Mouse (Mus musculus): ENCODE data around the gene Fry. TPM values are rescaled to one million over a fixed set of nuclear protein-coding genes. Genes with fewer than 3 reads are reported as not detected.

Gene Fry
- polyA plus RNA-seq, 1 experiment from 2014 or later = 8.6 TPM

DNA sequence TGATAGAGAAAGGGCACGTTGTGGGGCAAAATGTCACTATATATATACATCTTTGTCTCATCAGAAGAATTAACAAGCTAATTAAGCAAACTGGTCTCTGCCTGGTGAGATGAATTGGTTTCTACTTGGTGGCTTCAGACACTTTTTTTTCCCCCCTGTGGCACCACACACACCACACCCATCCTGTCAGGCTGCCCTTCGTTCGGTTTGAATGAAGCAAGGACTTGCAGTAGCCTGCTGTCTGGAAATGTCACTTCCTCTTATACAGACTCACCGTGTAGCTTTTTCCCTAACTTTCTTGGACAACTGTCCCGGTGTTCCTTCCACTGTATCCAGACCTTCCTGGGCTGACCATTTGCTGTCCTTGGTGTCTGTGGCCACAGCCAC, 144.3 kb downstream of the Fry start:
- H3K4me2 ChIP-seq = peak overlapping the region; percentile 36
- H3K4me3 ChIP-seq (replicated peaks) = no peak overlapping the region; the same call in 1 of the 2 replicates
- H3K36me3 ChIP-seq = no peaks in the 10 kb centered on the region
- H3K27me3 ChIP-seq (replicated peaks) = no peaks in the 10 kb centered on the region
- no peak overlapping the region for H3K9ac ChIP-seq
- 44% methylated on average over 5 of the region's 5 CpGs for WGBS
- no peak for ATAC-seq (ENCODE audit: insufficient read depth, low FRiP score, low read depth)
- no peak overlapping the region for H3K27ac ChIP-seq
- peaks cover 9% of the 10 kb centered on the region for H3K4me1 ChIP-seq
- no peaks in the 10 kb centered on the region for H3K9me3 ChIP-seq

- no peaks in the 10 kb centered on the region for H3K9me3 ChIP-seq
- H3K36me3 ChIP-seq = no peaks in the 10 kb centered on the region
Measured at GRCm38 (mm10) chr5:150263162-150263561, 144.7 kb downstream of the Fry start.

GRCm38 (mm10) chr5:150263656-150264055, 145.2 kb downstream of the Fry start:
- Histone ChIP-seq H3K9me3 (no peaks in the 10 kb centered on the region), H3K9ac (no peak overlapping the region), H3K27ac (no peak overlapping the region), H3K36me3 (no peaks in the 10 kb centered on the region), H3K4me1 (peaks cover 9% of the 10 kb centered on the region), H3K4me2 (no peak overlapping the region), H3K4me3 (replicated peaks) (no peak overlapping the region), H3K27me3 (replicated peaks) (no peaks in the 10 kb centered on the region)
- ATAC-seq (ENCODE audit: insufficient read depth, low FRiP score, low read depth) = no peak
- WGBS = 66% methylated on average over 6 of the region's 6 CpGs

More at GRCm38 (mm10) chr5:150263162-150263561, 144.7 kb downstream of the Fry start:
- 72% methylated on average over 12 of the region's 12 CpGs for WGBS
- Histone ChIP-seq H3K4me1 (peaks cover 9% of the 10 kb centered on the region), H3K27me3 (replicated peaks) (no peaks in the 10 kb centered on the region), H3K4me2 (no peak overlapping the region), H3K4me3 (replicated peaks) (no peak overlapping the region), H3K9ac (no peak overlapping the region), H3K27ac (no peak overlapping the region)
- no peak for ATAC-seq (ENCODE audit: insufficient read depth, low FRiP score, low read depth)

DNA sequence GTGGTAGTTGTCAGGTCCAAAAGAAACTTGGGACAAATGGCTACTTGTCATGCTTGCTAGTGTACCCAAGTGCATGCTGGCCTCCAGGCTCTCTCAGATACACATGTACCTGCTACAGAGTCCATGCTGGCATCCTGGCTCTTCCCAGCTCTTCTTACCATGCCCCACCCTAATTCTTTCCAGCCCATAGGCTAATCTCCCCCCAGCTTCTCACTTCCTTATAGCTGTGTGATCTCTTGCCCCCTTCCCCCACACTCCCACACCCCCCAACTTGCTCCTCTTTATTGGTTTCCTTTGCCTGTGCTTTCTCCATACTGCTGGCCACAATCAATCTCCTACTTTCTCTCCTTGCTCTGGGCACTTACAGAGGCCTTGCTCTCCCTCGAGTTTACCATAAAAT, 146.6 kb downstream of the Fry start:
- Histone ChIP-seq H3K4me2 (no peak overlapping the region), H3K27ac (no peak overlapping the region), H3K36me3 (no peaks in the 10 kb centered on the region), H3K9ac (no peak overlapping the region), H3K4me3 (replicated peaks) (no peak overlapping the region), H3K4me1 (peaks cover 1% of the 10 kb centered on the region; the same call in 1 of the 2 replicates), H3K9me3 (no peaks in the 10 kb centered on the region), H3K27me3 (replicated peaks) (no peaks in the 10 kb centered on the region)
- ATAC-seq (ENCODE audit: insufficient read depth, low FRiP score, low read depth) = no peak
- WGBS = 42% methylated on average over 1 of the region's 1 CpGs

DNA sequence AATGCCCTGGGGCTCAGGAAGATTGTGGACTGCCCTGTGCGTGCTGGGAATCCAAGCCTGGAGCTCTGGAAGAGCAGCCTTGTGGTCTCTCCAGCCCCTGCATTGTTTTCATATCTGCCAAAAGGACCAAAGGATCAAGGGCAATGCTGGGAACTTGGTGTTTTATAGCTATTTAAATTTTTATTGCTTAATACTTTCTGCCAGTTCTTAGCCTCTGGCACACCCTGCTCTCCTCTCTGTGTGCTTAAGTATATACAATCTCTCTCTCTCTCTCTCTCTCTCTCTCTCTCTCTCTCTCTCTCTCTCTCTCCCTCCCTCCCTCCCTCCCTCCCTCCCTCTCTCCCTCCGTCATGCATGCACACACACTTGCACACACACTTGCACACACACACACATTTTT, 147.5 kb downstream of the Fry start:
- no peak for ATAC-seq (ENCODE audit: insufficient read depth, low FRiP score, low read depth)
- no peaks in the 10 kb centered on the region for H3K36me3 ChIP-seq
- WGBS = 69% methylated on average over 2 of the region's 2 CpGs

GRCm38 (mm10) chr5:150268261-150268660, 149.8 kb downstream of the Fry start:
- no peak overlapping the region for H3K9ac ChIP-seq
- H3K36me3 ChIP-seq = no peaks in the 10 kb centered on the region
- no peak overlapping the region for H3K4me3 ChIP-seq (replicated peaks)
- no peaks in the 10 kb centered on the region for H3K27me3 ChIP-seq (replicated peaks)
- no peak overlapping the region for H3K4me2 ChIP-seq
- H3K4me1 ChIP-seq = peaks cover 6% of the 10 kb centered on the region; the same call in 1 of the 2 replicates
- ATAC-seq (ENCODE audit: insufficient read depth, low FRiP score, low read depth) = no peak
- no peak overlapping the region for H3K27ac ChIP-seq
- WGBS = 82% methylated on average over 3 of the region's 3 CpGs
- H3K9me3 ChIP-seq = no peaks in the 10 kb centered on the region

More for the DNA sequence above, 147.5 kb downstream of the Fry start:
- H3K27ac ChIP-seq = no peak overlapping the region
- no peaks in the 10 kb centered on the region for H3K27me3 ChIP-seq (replicated peaks)
- peaks cover 6% of the 10 kb centered on the region; the same call in 1 of the 2 replicates for H3K4me1 ChIP-seq
- no peaks in the 10 kb centered on the region for H3K9me3 ChIP-seq
- no peak overlapping the region for H3K4me3 ChIP-seq (replicated peaks)
- no peak overlapping the region for H3K4me2 ChIP-seq
- H3K9ac ChIP-seq = no peak overlapping the region

- Histone ChIP-seq H3K4me1 (peaks cover 6% of the 10 kb centered on the region; the same call in 1 of the 2 replicates), H3K4me2 (no peak overlapping the region), H3K36me3 (no peaks in the 10 kb centered on the region), H3K9me3 (no peaks in the 10 kb centered on the region), H3K4me3 (replicated peaks) (no peak overlapping the region), H3K9ac (no peak overlapping the region), H3K27ac (peak overlapping the region; percentile 31; the same call in 1 of the 2 replicates), H3K27me3 (replicated peaks) (no peaks in the 10 kb centered on the region)
- ATAC-seq (ENCODE audit: insufficient read depth, low FRiP score, low read depth) = no peak
- WGBS = 34% methylated on average over 4 of the region's 4 CpGs
Measured at GRCm38 (mm10) chr5:150270468-150270867, 152.0 kb downstream of the Fry start.

DNA sequence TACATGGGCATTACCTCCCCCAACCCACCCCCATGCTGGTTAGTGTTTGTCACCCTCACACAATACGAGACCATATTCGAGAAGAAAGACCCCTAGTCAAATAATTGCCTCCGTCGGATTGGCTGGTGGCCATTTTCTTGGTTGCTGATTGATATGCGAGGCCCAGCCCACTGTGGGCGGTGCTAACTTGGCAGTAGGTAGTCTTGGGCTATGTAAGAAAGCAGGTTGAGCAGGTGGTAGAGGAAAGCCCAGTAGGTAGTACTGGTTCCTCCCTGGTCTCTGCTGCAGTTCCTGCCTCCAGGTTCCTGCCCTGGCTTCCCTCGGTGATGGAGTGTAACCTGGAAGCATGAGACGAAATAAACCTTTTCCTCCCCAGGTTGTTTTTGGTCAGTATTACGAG, 153.7 kb downstream of the Fry start:
- Histone ChIP-seq H3K4me1 (peaks cover 6% of the 10 kb centered on the region; the same call in 1 of the 2 replicates), H3K9me3 (no peaks in the 10 kb centered on the region), H3K9ac (no peak overlapping the region), H3K27me3 (replicated peaks) (no peaks in the 10 kb centered on the region), H3K27ac (no peak overlapping the region), H3K36me3 (no peaks in the 10 kb centered on the region), H3K4me2 (no peak overlapping the region), H3K4me3 (replicated peaks) (no peak overlapping the region)
- 93% methylated on average over 9 of the region's 9 CpGs for WGBS
- no peak for ATAC-seq (ENCODE audit: insufficient read depth, low FRiP score, low read depth)

- WGBS = 89% methylated on average over 6 of the region's 6 CpGs
- Histone ChIP-seq H3K4me3 (replicated peaks) (no peak overlapping the region), H3K27ac (no peak overlapping the region), H3K4me1 (peaks cover 2% of the 10 kb centered on the region; the same call in 1 of the 2 replicates), H3K4me2 (no peak overlapping the region), H3K9me3 (no peaks in the 10 kb centered on the region), H3K27me3 (replicated peaks) (no peaks in the 10 kb centered on the region), H3K36me3 (no peaks in the 10 kb centered on the region), H3K9ac (no peak overlapping the region)
- ATAC-seq (ENCODE audit: insufficient read depth, low FRiP score, low read depth) = no peak
Measured at GRCm38 (mm10) chr5:150275314-150275713, 156.9 kb downstream of the Fry start.

GRCm38 (mm10) chr5:150276611-150277010, 158.2 kb downstream of the Fry start:
- no peaks in the 10 kb centered on the region for H3K27me3 ChIP-seq (replicated peaks)
- ATAC-seq (ENCODE audit: insufficient read depth, low FRiP score, low read depth) = no peak
- 57% methylated on average over 4 of the region's 4 CpGs for WGBS

GRCm38 (mm10) chr5:150279387-150279786, 160.9 kb downstream of the Fry start:
- Histone ChIP-seq H3K4me2 (no peak overlapping the region), H3K4me3 (replicated peaks) (no peak overlapping the region), H3K27ac (no peak overlapping the region), H3K36me3 (no peaks in the 10 kb centered on the region), H3K27me3 (replicated peaks) (no peaks in the 10 kb centered on the region), H3K4me1 (no peaks in the 10 kb centered on the region), H3K9ac (no peak overlapping the region), H3K9me3 (no peaks in the 10 kb centered on the region)
- no peak for ATAC-seq (ENCODE audit: insufficient read depth, low FRiP score, low read depth)
- 88% methylated on average over 6 of the region's 6 CpGs for WGBS

More at GRCm38 (mm10) chr5:150276611-150277010, 158.2 kb downstream of the Fry start:
- no peaks in the 10 kb centered on the region for H3K36me3 ChIP-seq
- H3K9ac ChIP-seq = no peak overlapping the region
- no peak overlapping the region for H3K4me2 ChIP-seq
- H3K4me3 ChIP-seq (replicated peaks) = no peak overlapping the region
- no peaks in the 10 kb centered on the region for H3K4me1 ChIP-seq
- no peaks in the 10 kb centered on the region for H3K9me3 ChIP-seq
- H3K27ac ChIP-seq = no peak overlapping the region

DNA sequence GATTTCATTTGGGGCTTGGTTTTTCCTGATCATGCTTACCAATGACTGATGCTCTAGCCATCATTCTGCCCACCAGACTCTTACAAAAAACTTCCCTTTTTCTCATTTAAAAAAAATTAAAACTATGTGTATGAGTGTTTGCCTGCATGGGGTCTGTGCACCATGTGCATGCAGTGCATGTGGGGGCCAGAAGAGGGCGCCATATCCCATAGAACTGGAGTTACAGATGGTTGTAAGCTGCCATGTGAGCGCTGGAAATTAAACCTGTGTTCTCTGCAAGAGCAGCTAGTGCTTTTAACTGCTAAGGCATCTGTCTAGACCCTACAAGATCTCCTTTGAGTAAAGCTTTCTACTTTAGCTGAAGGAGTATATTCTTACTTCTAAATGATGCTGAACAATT, 162.6 kb downstream of the Fry start:
- ATAC-seq (ENCODE audit: insufficient read depth, low FRiP score, low read depth) = no peak
- Histone ChIP-seq H3K9me3 (no peaks in the 10 kb centered on the region), H3K27ac (no peak overlapping the region), H3K27me3 (replicated peaks) (no peaks in the 10 kb centered on the region), H3K36me3 (no peaks in the 10 kb centered on the region), H3K9ac (no peak overlapping the region), H3K4me2 (no peak overlapping the region), H3K4me1 (no peaks in the 10 kb centered on the region), H3K4me3 (replicated peaks) (no peak overlapping the region)
- 79% methylated on average over 2 of the region's 2 CpGs for WGBS

GRCm38 (mm10) chr5:150282091-150282490, 163.6 kb downstream of the Fry start:
- ATAC-seq (ENCODE audit: insufficient read depth, low FRiP score, low read depth) = no peak
- Histone ChIP-seq H3K4me1 (no peaks in the 10 kb centered on the region), H3K9me3 (no peaks in the 10 kb centered on the region), H3K36me3 (no peaks in the 10 kb centered on the region), H3K9ac (no peak overlapping the region), H3K4me2 (no peak overlapping the region), H3K27me3 (replicated peaks) (no peaks in the 10 kb centered on the region), H3K4me3 (replicated peaks) (no peak overlapping the region), H3K27ac (no peak overlapping the region)
- WGBS = 82% methylated on average over 7 of the region's 7 CpGs

Data from stomach, embryonic 15.5 days (tissue).